Mouse (Mus musculus) urinary bladder, postnatal 10 days (tissue): ENCODE results near the gene Pmpcb.
"Not testable (repeated sequence)": the region's sequence is repeated elsewhere in the genome, so short reads cannot be mapped to it uniquely, and the experiment has no call there.

Experiments
- DNase-seq: peaks from one replicate; pipeline ENCODE4 v3.0.0; 2022; ENCODE audit warnings: low spot score

Gene Pmpcb

GRCm38 (mm10) chr5:21736956-21737585 is at the start of gene Pmpcb:
Pmpcb (plus strand) TSS chr5:21737141.
- DNase-seq, result peak; percentile 51

- no peak for DNase-seq
Observed at GRCm38 (mm10) chr5:21692230-21692629, 44.7 kb upstream of the Pmpcb start.

GRCm38 (mm10) chr5:21693372-21693870 is 43.5 kb upstream of the Pmpcb start:
- no peak for DNase-seq

- DNase-seq, result no peak
Observed at GRCm38 (mm10) chr5:21694854-21695490, 42.0 kb upstream of the Pmpcb start.

GRCm38 (mm10) chr5:21699555-21699954 is 37.4 kb upstream of the Pmpcb start:
- DNase-seq, result not testable (repeated sequence)

- DNase-seq, result no peak
Observed at GRCm38 (mm10) chr5:21700272-21700821, 36.6 kb upstream of the Pmpcb start.

GRCm38 (mm10) chr5:21700934-21701333 is 36.0 kb upstream of the Pmpcb start:
- DNase-seq, result no peak

GRCm38 (mm10) chr5:21701351-21702008 is 35.5 kb upstream of the Pmpcb start, which contains the start of gene Napepld:
Napepld (minus strand) TSS chr5:21701396.
- peak; percentile 96 for DNase-seq

- no peak for DNase-seq
Observed at GRCm38 (mm10) chr5:21702009-21702364, 35.0 kb upstream of the Pmpcb start.

- DNase-seq, result no peak
Observed at GRCm38 (mm10) chr5:21702873-21703475, 34.0 kb upstream of the Pmpcb start.

GRCm38 (mm10) chr5:21703708-21704107 is 33.2 kb upstream of the Pmpcb start:
- DNase-seq, result no peak

GRCm38 (mm10) chr5:21706546-21706945 is 30.4 kb upstream of the Pmpcb start:
- DNase-seq, result no peak

- not testable (repeated sequence) for DNase-seq
Observed at GRCm38 (mm10) chr5:21708011-21708410, 28.9 kb upstream of the Pmpcb start.

- no peak for DNase-seq
Observed at GRCm38 (mm10) chr5:21712127-21712715, 24.7 kb upstream of the Pmpcb start.

GRCm38 (mm10) chr5:21714447-21714846 is 22.5 kb upstream of the Pmpcb start:
- DNase-seq, result no peak

GRCm38 (mm10) chr5:21717165-21717715 is 19.7 kb upstream of the Pmpcb start:
- no peak for DNase-seq

- no peak for DNase-seq
Observed at GRCm38 (mm10) chr5:21718546-21718945, 18.4 kb upstream of the Pmpcb start.

- no peak for DNase-seq
Observed at GRCm38 (mm10) chr5:21719209-21719608, 17.7 kb upstream of the Pmpcb start.

- no peak for DNase-seq
Observed at GRCm38 (mm10) chr5:21724427-21724826, 12.5 kb upstream of the Pmpcb start.

- DNase-seq, result no peak
Observed at GRCm38 (mm10) chr5:21724872-21725271, 12.1 kb upstream of the Pmpcb start.

GRCm38 (mm10) chr5:21729107-21729506 is 7.8 kb upstream of the Pmpcb start:
- DNase-seq, result no peak
